Mouse (Mus musculus): Measurements from ENCODE around the gene Chrna9.

GRCm38 (mm10) chr5:65968004-65968403, 33.3 kb downstream of the Chrna9 start:
- TF ChIP-seq EP300 (IDR thresholded peaks at IDR 0.05; ENCODE audit: low read depth) (no peak), CTCF (IDR thresholded peaks at IDR 0.05; ENCODE audit: low read depth) (no peak)
